Mouse (Mus musculus): ENCODE measurements around the gene Sppl2b. TPM values are rescaled to one million over a fixed set of nuclear protein-coding genes. Genes with fewer than 3 reads are reported as not detected.
A peak's percentile ranks its signal among the peaks of the same experiment; 100 is the strongest.

Sppl2b gene
- total RNA-seq, 2 experiments from 2014 or later = 81.5 to 90.2 TPM

- DNase-seq (ENCODE audit: extremely low spot score in 1 of 2, low spot score in 2 of 2) = no peak
- intact Hi-C loops (cut with DNase I) = no loop called here
Observed at GRCm38 (mm10) chr10:80841685-80842084, 13.4 kb upstream of the Sppl2b start.

GRCm38 (mm10) chr10:80842334-80842733 is 12.7 kb upstream of the Sppl2b start:
- no peak for DNase-seq (ENCODE audit: extremely low spot score in 1 of 2, low spot score in 2 of 2)
- intact Hi-C loops (cut with DNase I) = no loop called here

- no peak for DNase-seq (ENCODE audit: extremely low spot score in 1 of 2, low spot score in 2 of 2)
Observed at GRCm38 (mm10) chr10:80843087-80843930, 11.8 kb upstream of the Sppl2b start.

GRCm38 (mm10) chr10:80843931-80844547 is 11.0 kb upstream of the Sppl2b start, which contains the start of gene Lingo3:
Gene Lingo3 (minus strand): TSS chr10:80844039.
- DNase-seq (ENCODE audit: extremely low spot score in 1 of 2, low spot score in 2 of 2) = peak in 1 of 2 experiments; percentile 78
- intact Hi-C loops (cut with DNase I) = no loop called here

More at GRCm38 (mm10) chr10:80843087-80843930, 11.8 kb upstream of the Sppl2b start:
- intact Hi-C loops (cut with DNase I) = no loop called here

- intact Hi-C loops (cut with DNase I) = no loop called here
- DNase-seq (ENCODE audit: extremely low spot score in 1 of 2, low spot score in 2 of 2) = no peak
Observed at GRCm38 (mm10) chr10:80845055-80845693, 9.9 kb upstream of the Sppl2b start.

- no peak for DNase-seq (ENCODE audit: extremely low spot score in 1 of 2, low spot score in 2 of 2)
- intact Hi-C loops (cut with DNase I) = no loop called here
Observed at GRCm38 (mm10) chr10:80845732-80846131, 9.3 kb upstream of the Sppl2b start.

GRCm38 (mm10) chr10:80848571-80848970 is 6.5 kb upstream of the Sppl2b start:
- DNase-seq (ENCODE audit: extremely low spot score in 1 of 2, low spot score in 2 of 2) = peak in 1 of 2 experiments; percentile 74
- intact Hi-C loops (cut with DNase I) = no loop called here

GRCm38 (mm10) chr10:80855749-80856073 is 636 bp downstream of the Sppl2b start:
- DNase-seq (ENCODE audit: extremely low spot score in 1 of 2, low spot score in 2 of 2) = no peak
- intact Hi-C loops (cut with DNase I) = no loop called here

GRCm38 (mm10) chr10:80856267-80856666 is 1.2 kb downstream of the Sppl2b start:
- peak in 1 of 2 experiments; percentile 63 for DNase-seq (ENCODE audit: extremely low spot score in 1 of 2, low spot score in 2 of 2)
- intact Hi-C loops (cut with DNase I) = no loop called here

- intact Hi-C loops (cut with DNase I) = no loop called here
- no peak for DNase-seq (ENCODE audit: extremely low spot score in 1 of 2, low spot score in 2 of 2)
Observed at GRCm38 (mm10) chr10:80856908-80857307, 1.8 kb downstream of the Sppl2b start.

- intact Hi-C loops (cut with DNase I) = no loop called here
- DNase-seq (ENCODE audit: extremely low spot score in 1 of 2, low spot score in 2 of 2) = no peak
Observed at GRCm38 (mm10) chr10:80857386-80857785, 2.3 kb downstream of the Sppl2b start.

GRCm38 (mm10) chr10:80857848-80858247 is 2.8 kb downstream of the Sppl2b start:
- intact Hi-C loops (cut with DNase I) = no loop called here

GRCm38 (mm10) chr10:80858350-80858935 is 3.4 kb downstream of the Sppl2b start:
- intact Hi-C loops (cut with DNase I) = no loop called here
- DNase-seq (ENCODE audit: extremely low spot score in 1 of 2, low spot score in 2 of 2) = no peak

More at GRCm38 (mm10) chr10:80857848-80858247, 2.8 kb downstream of the Sppl2b start:
- no peak for DNase-seq (ENCODE audit: extremely low spot score in 1 of 2, low spot score in 2 of 2)

GRCm38 (mm10) chr10:80862305-80862704 is 7.2 kb downstream of the Sppl2b start:
- DNase-seq (ENCODE audit: extremely low spot score in 1 of 2, low spot score in 2 of 2) = no peak
- intact Hi-C loops (cut with DNase I) = no loop called here

- DNase-seq (ENCODE audit: extremely low spot score in 1 of 2, low spot score in 2 of 2) = no peak
- intact Hi-C loops (cut with DNase I) = no loop called here
Observed at GRCm38 (mm10) chr10:80864446-80864845, 9.4 kb downstream of the Sppl2b start.

- intact Hi-C loops (cut with DNase I) = no loop called here
- DNase-seq (ENCODE audit: extremely low spot score in 1 of 2, low spot score in 2 of 2) = no peak
Observed at GRCm38 (mm10) chr10:80870993-80871392, 15.9 kb downstream of the Sppl2b start.

- no peak for DNase-seq (ENCODE audit: extremely low spot score in 1 of 2, low spot score in 2 of 2)
- intact Hi-C loops (cut with DNase I) = no loop called here
Observed at GRCm38 (mm10) chr10:80871581-80871980, 16.5 kb downstream of the Sppl2b start, which contains the start of gene Tmprss9. Gene Tmprss9 (plus strand): TSS chr10:80871848.

- DNase-seq (ENCODE audit: extremely low spot score in 1 of 2, low spot score in 2 of 2) = no peak
- intact Hi-C loops (cut with DNase I) = no loop called here
Observed at GRCm38 (mm10) chr10:80874035-80874434, 19.0 kb downstream of the Sppl2b start.

GRCm38 (mm10) chr10:80876028-80876427 is 21.0 kb downstream of the Sppl2b start:
- intact Hi-C loops (cut with DNase I) = loop anchor here (5.0 kb wide), 2 partner anchors 69 to 129 kb away; partner anchors contain the start of gene Amh
- DNase-seq (ENCODE audit: extremely low spot score in 1 of 2, low spot score in 2 of 2) = no peak

Measured in left cerebral cortex, postnatal 10 days (tissue).